In genomic region chr17:72911751-72912150, GRCm38 (mm10) we compare ENCODE assay signal across 25 mouse cellular contexts. TPM values are rescaled to one million over a fixed set of nuclear protein-coding genes. Genes with fewer than 3 reads are reported as not detected.
DNase-seq lines count a peak whose midpoint lies in the region; ATAC-seq and TF ChIP-seq lines count a peak whose summit lies in the region.
"Had no signal": no experiment of that assay in that cellular context is flagged by ENCODE, and none has a peak within 500 bp of the region (broad histone marks: within the 10 kb centered on the region; RNA-seq: fewer than 3 reads in every experiment).

No protein-coding gene starts in this region.

- 13% methylated on average over 1 of the region's 1 CpGs for WGBS in heart, embryonic 12.5 days
- 52% methylated on average over 1 of the region's 1 CpGs for WGBS in kidney, embryonic 15.5 days
- 6% methylated on average over 1 of the region's 1 CpGs for WGBS in heart, postnatal 0 days
- WGBS in limb, embryonic 14.5 days = 14% methylated on average over 1 of the region's 1 CpGs
- WGBS in hindbrain, embryonic 12.5 days = 65% methylated on average over 1 of the region's 1 CpGs

- peak overlapping the region; percentile 47 for H3K27ac ChIP-seq in heart, embryonic 12.5 days (ENCODE audit: poor library complexity, severe bottlenecking)
- peak overlapping the region; percentile 51; the same call in 1 of the 2 replicates for H3K27ac ChIP-seq in kidney, embryonic 15.5 days
- peak overlapping the region; percentile 46 for H3K27ac ChIP-seq in heart, postnatal 0 days (ENCODE audit: low read depth)
- H3K27ac ChIP-seq in limb, embryonic 14.5 days (replicated peaks; ENCODE audit: low read depth, low read length) = peak overlapping the region; percentile 48
- no peak overlapping the region for H3K27ac ChIP-seq in hindbrain, embryonic 12.5 days
- H3K27ac ChIP-seq: forebrain, embryonic 10.5 days; hindbrain, embryonic 10.5 days; hindbrain, postnatal 0 days; midbrain, embryonic 10.5 days had no signal

- H3K9ac ChIP-seq in heart, embryonic 12.5 days = no peak overlapping the region; the same call in 1 of the 2 replicates
- no peak overlapping the region for H3K9ac ChIP-seq in kidney, embryonic 15.5 days
- no peak overlapping the region for H3K9ac ChIP-seq in heart, postnatal 0 days (replicated peaks; ENCODE audit: low read depth, low read length)
- no peak overlapping the region for H3K9ac ChIP-seq in limb, embryonic 14.5 days (ENCODE audit: low read depth, low read length, severe bottlenecking)
- H3K9ac ChIP-seq in hindbrain, embryonic 12.5 days = no peak overlapping the region

- H3K27me3 ChIP-seq in heart, embryonic 12.5 days (replicated peaks) = no peaks in the 10 kb centered on the region
- H3K27me3 ChIP-seq in kidney, embryonic 15.5 days = no peaks in the 10 kb centered on the region
- no peaks in the 10 kb centered on the region for H3K27me3 ChIP-seq in heart, postnatal 0 days (ENCODE audit: control insufficient read depth, insufficient read depth, low read length)
- no peaks in the 10 kb centered on the region for H3K27me3 ChIP-seq in limb, embryonic 14.5 days (ENCODE audit: control insufficient read depth, insufficient read depth, low read length)
- 0 out of 2 replicates have a peak, but pooled peaks cover 6% of the 10 kb centered on the region for H3K27me3 ChIP-seq in hindbrain, embryonic 12.5 days
- H3K27me3 ChIP-seq: CH12.LX had no signal

- H3K4me3 ChIP-seq in heart, embryonic 12.5 days = no peak overlapping the region
- no peak overlapping the region for H3K4me3 ChIP-seq in kidney, embryonic 15.5 days (replicated peaks)
- H3K4me3 ChIP-seq in heart, postnatal 0 days (ENCODE audit: low read depth, low read length) = no peak overlapping the region
- H3K4me3 ChIP-seq in limb, embryonic 14.5 days (replicated peaks; ENCODE audit: low read length) = no peak overlapping the region
- no peak overlapping the region for H3K4me3 ChIP-seq in hindbrain, embryonic 12.5 days
- H3K4me3 ChIP-seq: forebrain, embryonic 10.5 days; hindbrain, embryonic 10.5 days; midbrain, embryonic 10.5 days; myocyte had no signal

- H3K4me1 ChIP-seq in heart, embryonic 12.5 days (replicated peaks) = peaks cover 31% of the 10 kb centered on the region
- peaks cover 5% of the 10 kb centered on the region for H3K4me1 ChIP-seq in kidney, embryonic 15.5 days
- H3K4me1 ChIP-seq in heart, postnatal 0 days (ENCODE audit: control insufficient read depth, insufficient read depth) = peaks cover 25% of the 10 kb centered on the region
- H3K4me1 ChIP-seq in limb, embryonic 14.5 days (ENCODE audit: control insufficient read depth, insufficient read depth, low read length) = peaks cover 14% of the 10 kb centered on the region
- H3K4me1 ChIP-seq in hindbrain, embryonic 12.5 days = peaks cover 2% of the 10 kb centered on the region; the same call in 1 of the 2 replicates

- ATAC-seq in heart, embryonic 12.5 days (ENCODE audit: insufficient number of reproducible peaks, low FRiP score) = no peak
- no peak for ATAC-seq in kidney, embryonic 15.5 days (replicated peaks; ENCODE audit: low FRiP score)
- 0 out of 2 replicates have a peak, but pooled peaks have one; percentile 39 for ATAC-seq in heart, postnatal 0 days (ENCODE audit: insufficient read depth, low read depth)
- ATAC-seq in limb, embryonic 14.5 days (ENCODE audit: low FRiP score, low read depth) = peak; percentile 56
- ATAC-seq in hindbrain, embryonic 12.5 days (ENCODE audit: low FRiP score) = no peak
- ATAC-seq: hindbrain, postnatal 0 days; midbrain, embryonic 16.5 days had no signal

- TF ChIP-seq EP300 in heart, postnatal 0 days (IDR thresholded peaks at IDR 0.05; ENCODE audit: low read depth) = no peak

- H3K4me2 ChIP-seq in heart, embryonic 12.5 days = no peak overlapping the region
- no peak overlapping the region for H3K4me2 ChIP-seq in kidney, embryonic 15.5 days
- no peak overlapping the region for H3K4me2 ChIP-seq in heart, postnatal 0 days (ENCODE audit: low read depth, low read length)
- no peak overlapping the region for H3K4me2 ChIP-seq in limb, embryonic 14.5 days (replicated peaks; ENCODE audit: low read depth, low read length, severe bottlenecking)
- no peak overlapping the region for H3K4me2 ChIP-seq in hindbrain, embryonic 12.5 days (replicated peaks)

- no peak for TF ChIP-seq POLR2A in limb, embryonic 14.5 days (IDR thresholded peaks at IDR 0.05; ENCODE audit: borderline replicate concordance, extremely low read depth, insufficient read depth, insufficient read length)

- TF ChIP-seq CTCF in heart, postnatal 0 days (IDR thresholded peaks at IDR 0.05; ENCODE audit: low read depth) = no peak

- H3K36me3 ChIP-seq in heart, embryonic 12.5 days = no peaks in the 10 kb centered on the region
- no peaks in the 10 kb centered on the region for H3K36me3 ChIP-seq in kidney, embryonic 15.5 days
- H3K36me3 ChIP-seq in heart, postnatal 0 days (replicated peaks; ENCODE audit: control insufficient read depth, insufficient read depth, low read length) = no peaks in the 10 kb centered on the region
- no peaks in the 10 kb centered on the region for H3K36me3 ChIP-seq in limb, embryonic 14.5 days (ENCODE audit: control insufficient read depth, insufficient read depth, low read length)
- no peaks in the 10 kb centered on the region for H3K36me3 ChIP-seq in hindbrain, embryonic 12.5 days
- H3K36me3 ChIP-seq: forebrain, embryonic 10.5 days; G1E; hindbrain, embryonic 10.5 days; midbrain, embryonic 10.5 days had no signal

- DNase-seq in heart, postnatal 4 days = no peak
- DNase-seq in kidney, adult 8-10 months = no peak
- no peak for DNase-seq in heart, postnatal 0 days (ENCODE audit: low spot score)
- DNase-seq in limb, embryonic 14.5 days (ENCODE audit: low spot score) = peak; percentile 79
- no peak for DNase-seq in lung, postnatal 25 days (ENCODE audit: low spot score)
- DNase-seq: adrenal gland, adult 2 months; B cell, adult 2 months; cerebellum, adult 18-20 months; cerebellum, postnatal 14 days; kidney, adult 2 months; kidney, postnatal 25 days; layer of hippocampus, postnatal 36 days; right cerebral cortex, adult 18-20 months; right cerebral cortex, postnatal 4 days had no signal

- no peaks in the 10 kb centered on the region for H3K9me3 ChIP-seq in heart, embryonic 12.5 days (replicated peaks)
- H3K9me3 ChIP-seq in kidney, embryonic 15.5 days (replicated peaks) = no peaks in the 10 kb centered on the region
- H3K9me3 ChIP-seq in heart, postnatal 0 days (replicated peaks; ENCODE audit: control insufficient read depth, low read length) = no peaks in the 10 kb centered on the region
- no peaks in the 10 kb centered on the region for H3K9me3 ChIP-seq in limb, embryonic 14.5 days (ENCODE audit: control insufficient read depth, low read length)
- H3K9me3 ChIP-seq in hindbrain, embryonic 12.5 days (replicated peaks) = no peaks in the 10 kb centered on the region
- H3K9me3 ChIP-seq: forebrain, embryonic 10.5 days; hindbrain, embryonic 10.5 days; midbrain, embryonic 10.5 days had no signal

RNA-seq across cellular contexts. Expression of gene Lbh, which starts 6.4 kb away (rescaled TPM):
- 22.6 and 23.7 TPM in 2 replicates for polyA plus RNA-seq in heart, embryonic 12.5 days (2016; fragmentation: Nextera tagmentation; extraction: Ambion mirVana)
- total RNA-seq in heart, postnatal 4 days (2021) = 100 to 1,000 TPM; 730 to 743 TPM
- 7.1 and 8.9 TPM in 2 replicates for polyA plus RNA-seq in kidney, embryonic 15.5 days (2015; fragmentation: Nextera tagmentation; extraction: Ambion mirVana)
- 453 and 478 TPM in 2 replicates for total RNA-seq in heart, postnatal 0 days (2014; rRNA removed; ENCODE audit: low replicate concordance)
- 28.5 and 31.1 TPM in 2 replicates for polyA plus RNA-seq in heart, postnatal 0 days (2015; fragmentation: Nextera tagmentation; extraction: Ambion mirVana)
- 55.3 and 80.6 TPM in 2 replicates for polyA plus RNA-seq in limb, embryonic 14.5 days (2012; rRNA removed)
- polyA plus RNA-seq in limb, embryonic 14.5 days (2014; fragmentation: Nextera tagmentation; extraction: Ambion mirVana) = 3.9 and 4.9 TPM in 2 replicates
- polyA plus RNA-seq in hindbrain, embryonic 12.5 days (2016; fragmentation: Nextera tagmentation; extraction: Ambion mirVana) = 4.3 and 4.4 TPM in 2 replicates

Comparison
In these comparisons a context has a peak if more than half of its experiments do, and no peak if none do; other contexts are left out.
1. ATAC-seq: peak in heart, postnatal 0 days (single experiment) and limb, embryonic 14.5 days (single experiment); none in heart, embryonic 12.5 days (single experiment), kidney, embryonic 15.5 days (single experiment) and hindbrain, embryonic 12.5 days (single experiment).